In genomic region chr8:111678111-111678510, GRCm38 (mm10) we compare ENCODE assay signal across 8 mouse cellular contexts. TPM values are rescaled to one million over a fixed set of nuclear protein-coding genes. Genes with fewer than 3 reads are reported as not detected.
A peak's percentile ranks its signal among the peaks of the same experiment; 100 is the strongest.
DNase-seq lines count a peak whose midpoint lies in the region; ATAC-seq and TF ChIP-seq lines count a peak whose summit lies in the region.

No protein-coding gene starts in this region.

- H3K4me3 ChIP-seq in hindbrain, embryonic 10.5 days: no peak overlapping the region
- no peak overlapping the region for H3K4me3 ChIP-seq in hindbrain, embryonic 13.5 days
- H3K4me3 ChIP-seq in heart, postnatal 0 days (ENCODE audit: low read depth, low read length): no peak overlapping the region

- TF ChIP-seq EP300 in heart, postnatal 0 days (IDR thresholded peaks at IDR 0.05; ENCODE audit: low read depth): no peak

- TF ChIP-seq CTCF in heart, postnatal 0 days (IDR thresholded peaks at IDR 0.05; ENCODE audit: low read depth): peak; percentile 70

- DNase-seq in hindbrain, embryonic 10.5 days (ENCODE audit: low spot score): peak; percentile 43
- DNase-seq in adipocyte (ENCODE audit: low spot score): peak; percentile 78
- peak; percentile 71 for DNase-seq in heart, postnatal 0 days (ENCODE audit: low spot score)
- DNase-seq in layer of hippocampus, postnatal 10 days (ENCODE audit: low spot score in 2 of 2): peak; percentile 60 to 71
- peak; percentile 53 to 78 for DNase-seq in spleen, postnatal 4 days (ENCODE audit: low spot score in 2 of 2)

- ATAC-seq in hindbrain, embryonic 13.5 days (ENCODE audit: low FRiP score): no peak
- ATAC-seq in common myeloid progenitor, adult 5-6 weeks (replicated peaks; ENCODE audit: low read depth, poor library complexity, severe bottlenecking): peak; percentile 81
- ATAC-seq in heart, postnatal 0 days (ENCODE audit: insufficient read depth, low read depth): peak; percentile 57; the same call in 1 of the 2 replicates
- peak; percentile 92 for ATAC-seq in megakaryocyte, adult 5-6 weeks (ENCODE audit: poor library complexity, severe bottlenecking)

- H3K27ac ChIP-seq in hindbrain, embryonic 10.5 days: no peak overlapping the region
- no peak overlapping the region for H3K27ac ChIP-seq in hindbrain, embryonic 13.5 days
- H3K27ac ChIP-seq in heart, postnatal 0 days (ENCODE audit: low read depth): no peak overlapping the region

- H3K9ac ChIP-seq in hindbrain, embryonic 13.5 days: no peak overlapping the region
- no peak overlapping the region for H3K9ac ChIP-seq in heart, postnatal 0 days (replicated peaks; ENCODE audit: low read depth, low read length)

- H3K4me1 ChIP-seq in hindbrain, embryonic 10.5 days (replicated peaks): 0 out of 2 replicates have a peak, but pooled peaks cover 3% of the 10 kb centered on the region
- H3K4me1 ChIP-seq in hindbrain, embryonic 13.5 days (replicated peaks): 0 out of 2 replicates have a peak, but pooled peaks cover 8% of the 10 kb centered on the region
- no peaks in the 10 kb centered on the region for H3K4me1 ChIP-seq in heart, postnatal 0 days (ENCODE audit: control insufficient read depth, insufficient read depth)

- H3K27me3 ChIP-seq in hindbrain, embryonic 10.5 days (ENCODE audit: insufficient read depth, poor library complexity, severe bottlenecking): no peaks in the 10 kb centered on the region
- H3K27me3 ChIP-seq in hindbrain, embryonic 13.5 days: no peaks in the 10 kb centered on the region
- no peaks in the 10 kb centered on the region for H3K27me3 ChIP-seq in heart, postnatal 0 days (ENCODE audit: control insufficient read depth, insufficient read depth, low read length)

- no peak overlapping the region for H3K4me2 ChIP-seq in hindbrain, embryonic 13.5 days
- H3K4me2 ChIP-seq in heart, postnatal 0 days (ENCODE audit: low read depth, low read length): no peak overlapping the region

- peaks cover 10% of the 10 kb centered on the region for H3K9me3 ChIP-seq in hindbrain, embryonic 10.5 days
- H3K9me3 ChIP-seq in hindbrain, embryonic 13.5 days: no peaks in the 10 kb centered on the region
- H3K9me3 ChIP-seq in heart, postnatal 0 days (replicated peaks; ENCODE audit: control insufficient read depth, low read length): 0 out of 2 replicates have a peak, but pooled peaks cover 3% of the 10 kb centered on the region

- 38% methylated on average over 3 of the region's 3 CpGs for WGBS in hindbrain, embryonic 10.5 days
- 36% methylated on average over 3 of the region's 3 CpGs for WGBS in hindbrain, embryonic 13.5 days
- WGBS in heart, postnatal 0 days: 23% methylated on average over 3 of the region's 3 CpGs

- no peaks in the 10 kb centered on the region for H3K36me3 ChIP-seq in hindbrain, embryonic 10.5 days
- 0 out of 2 replicates have a peak, but pooled peaks cover 6% of the 10 kb centered on the region for H3K36me3 ChIP-seq in hindbrain, embryonic 13.5 days
- H3K36me3 ChIP-seq in heart, postnatal 0 days (replicated peaks; ENCODE audit: control insufficient read depth, insufficient read depth, low read length): no peaks in the 10 kb centered on the region

RNA-seq across cellular contexts. Expression of gene Ctrb1, which starts 12.7 kb away (rescaled TPM):
- polyA plus RNA-seq in hindbrain, embryonic 10.5 days (2016; fragmentation: Nextera tagmentation; extraction: Ambion mirVana): not detected in 2 replicates
- polyA plus RNA-seq in hindbrain, embryonic 13.5 days (2015; fragmentation: Nextera tagmentation; extraction: Ambion mirVana): 3.1 TPM in 1 of 2 replicates, not detected in the other
- not detected in 2 replicates for total RNA-seq in common myeloid progenitor, adult 5-6 weeks (2017)
- 0.62 and 3.4 TPM in 2 replicates for total RNA-seq in heart, postnatal 0 days (2014; rRNA removed; ENCODE audit: low replicate concordance)
- not detected in 2 replicates for polyA plus RNA-seq in heart, postnatal 0 days (2015; fragmentation: Nextera tagmentation; extraction: Ambion mirVana)
- total RNA-seq in layer of hippocampus, postnatal 10 days (2021): not detected
- not detected in 2 replicates for total RNA-seq in megakaryocyte, adult 5-6 weeks (2015)
- total RNA-seq in megakaryocyte, adult 5-6 weeks (2017): not detected in 2 replicates

RNA-seq across cellular contexts. Expression of gene Zfp1, which starts 34.9 kb away (rescaled TPM):
- 20.2 and 23.8 TPM in 2 replicates for polyA plus RNA-seq in hindbrain, embryonic 10.5 days (2016; fragmentation: Nextera tagmentation; extraction: Ambion mirVana)
- 27.6 and 28.1 TPM in 2 replicates for polyA plus RNA-seq in hindbrain, embryonic 13.5 days (2015; fragmentation: Nextera tagmentation; extraction: Ambion mirVana)
- total RNA-seq in common myeloid progenitor, adult 5-6 weeks (2017): 9.8 and 13.0 TPM in 2 replicates
- total RNA-seq in heart, postnatal 0 days (2014; rRNA removed; ENCODE audit: low replicate concordance): 7.5 and 18.3 TPM in 2 replicates
- polyA plus RNA-seq in heart, postnatal 0 days (2015; fragmentation: Nextera tagmentation; extraction: Ambion mirVana): 11.9 and 12.0 TPM in 2 replicates
- total RNA-seq in layer of hippocampus, postnatal 10 days (2021): 10 to 100 TPM; 21.4 to 21.9 TPM
- 5.3 and 7.2 TPM in 2 replicates for total RNA-seq in megakaryocyte, adult 5-6 weeks (2015)
- 8.3 and 10.9 TPM in 2 replicates for total RNA-seq in megakaryocyte, adult 5-6 weeks (2017)

RNA-seq across cellular contexts. Expression of gene Ldhd, which starts 47.9 kb away (rescaled TPM):
- 0.24 and 0.26 TPM in 2 replicates for polyA plus RNA-seq in hindbrain, embryonic 10.5 days (2016; fragmentation: Nextera tagmentation; extraction: Ambion mirVana)
- 0.52 and 0.53 TPM in 2 replicates for polyA plus RNA-seq in hindbrain, embryonic 13.5 days (2015; fragmentation: Nextera tagmentation; extraction: Ambion mirVana)
- 0.32 and 0.87 TPM in 2 replicates for total RNA-seq in common myeloid progenitor, adult 5-6 weeks (2017)
- total RNA-seq in heart, postnatal 0 days (2014; rRNA removed; ENCODE audit: low replicate concordance): 2.7 and 4.3 TPM in 2 replicates
- 1.3 and 1.5 TPM in 2 replicates for polyA plus RNA-seq in heart, postnatal 0 days (2015; fragmentation: Nextera tagmentation; extraction: Ambion mirVana)
- 1 to 10 TPM; 2.3 to 2.6 TPM for total RNA-seq in layer of hippocampus, postnatal 10 days (2021)
- 0.05 TPM in 1 of 2 replicates, not detected in the other for total RNA-seq in megakaryocyte, adult 5-6 weeks (2015)
- 0.07 TPM in 1 of 2 replicates, not detected in the other for total RNA-seq in megakaryocyte, adult 5-6 weeks (2017)
